Mouse (Mus musculus) cortical plate, adult 2 months (tissue): ENCODE results near the gene Ttyh1.

ENCODE experiments used
- CTCF ChIP-seq: fragments of 200-500 bp; IDR thresholded peaks from 2 replicates; pipeline ENCODE4 v1.5.1; 2011; ENCODE audit warnings: mild to moderate bottlenecking, control low read depth, low read length; ENCODE audit not compliant: insufficient read depth; ENCODE audit errors: extremely low read depth
- POLR2A ChIP-seq: fragments of 200-500 bp; IDR thresholded peaks from 2 replicates; pipeline ENCODE4 v1.6.1; 2011; ENCODE audit warnings: mild to moderate bottlenecking, low read length, control low read depth; ENCODE audit not compliant: insufficient read depth; ENCODE audit errors: extremely low read depth

- TF ChIP-seq CTCF (no peak), POLR2A (0 out of 2 replicates have a peak, but pooled peaks have one; percentile 24)
Measured at GRCm38 (mm10) chr7:4122076-4122768, 3.0 kb downstream of the Ttyh1 start.
